Mouse (Mus musculus): ENCODE results near the gene Bbs7. TPM values are rescaled to one million over a fixed set of nuclear protein-coding genes. Genes with fewer than 3 reads are reported as not detected.
A peak's percentile ranks its signal among the peaks of the same experiment; 100 is the strongest.

Bbs7 gene
- polyA plus RNA-seq, 1 experiment: 2.4 TPM

- DNase-seq: no peak
- H3K4me1 ChIP-seq (replicated peaks; ENCODE audit: control insufficient read depth, insufficient read depth, low read length): no peaks in the 10 kb centered on the region
- H3K27me3 ChIP-seq (ENCODE audit: control insufficient read depth, insufficient read depth, low read length): no peaks in the 10 kb centered on the region
- no peak for TF ChIP-seq CTCF (IDR thresholded peaks at IDR 0.05; ENCODE audit: borderline replicate concordance, control insufficient read depth, extremely low read depth, insufficient read depth, low read length, poor library complexity)
- no peak for TF ChIP-seq POLR2A (IDR thresholded peaks at IDR 0.05; ENCODE audit: control insufficient read depth, extremely low read depth, insufficient read depth, low read length, poor library complexity)
- H3K36me3 ChIP-seq (ENCODE audit: control insufficient read depth, insufficient read depth, low read length): no peaks in the 10 kb centered on the region
- no peak overlapping the region for H3K4me3 ChIP-seq (ENCODE audit: control insufficient read depth, insufficient read depth, low read length)
- H3K27ac ChIP-seq (ENCODE audit: control insufficient read depth, insufficient read depth, low read length): no peak overlapping the region
- WGBS: 93% methylated on average over 4 of the region's 4 CpGs
Observed at GRCm38 (mm10) chr3:36537701-36538470, 75.4 kb downstream of the Bbs7 start.

- no peak for DNase-seq
- Histone ChIP-seq H3K4me1 (replicated peaks; ENCODE audit: control insufficient read depth, insufficient read depth, low read length) (no peaks in the 10 kb centered on the region), H3K4me3 (ENCODE audit: control insufficient read depth, insufficient read depth, low read length) (no peak overlapping the region), H3K27ac (ENCODE audit: control insufficient read depth, insufficient read depth, low read length) (no peak overlapping the region), H3K27me3 (ENCODE audit: control insufficient read depth, insufficient read depth, low read length) (no peaks in the 10 kb centered on the region), H3K36me3 (ENCODE audit: control insufficient read depth, insufficient read depth, low read length) (no peaks in the 10 kb centered on the region)
- TF ChIP-seq POLR2A (IDR thresholded peaks at IDR 0.05; ENCODE audit: control insufficient read depth, extremely low read depth, insufficient read depth, low read length, poor library complexity) (no peak), CTCF (IDR thresholded peaks at IDR 0.05; ENCODE audit: borderline replicate concordance, control insufficient read depth, extremely low read depth, insufficient read depth, low read length, poor library complexity) (no peak)
- 80% methylated on average over 12 of the region's 12 CpGs for WGBS
Observed at GRCm38 (mm10) chr3:36536041-36536440, 77.2 kb downstream of the Bbs7 start.

- DNase-seq: no peak
- Histone ChIP-seq H3K27me3 (ENCODE audit: control insufficient read depth, insufficient read depth, low read length) (no peaks in the 10 kb centered on the region; the same call in 1 of the 2 replicates), H3K4me3 (ENCODE audit: control insufficient read depth, insufficient read depth, low read length) (no peak overlapping the region), H3K36me3 (ENCODE audit: control insufficient read depth, insufficient read depth, low read length) (no peaks in the 10 kb centered on the region), H3K27ac (ENCODE audit: control insufficient read depth, insufficient read depth, low read length) (no peak overlapping the region), H3K4me1 (replicated peaks; ENCODE audit: control insufficient read depth, insufficient read depth, low read length) (no peaks in the 10 kb centered on the region)
- TF ChIP-seq POLR2A (IDR thresholded peaks at IDR 0.05; ENCODE audit: control insufficient read depth, extremely low read depth, insufficient read depth, low read length, poor library complexity): no peak
- 7% methylated on average over 1 of the region's 1 CpGs for WGBS
Observed at GRCm38 (mm10) chr3:36533201-36533672, 80.0 kb downstream of the Bbs7 start.

GRCm38 (mm10) chr3:36532738-36533137 is 80.5 kb downstream of the Bbs7 start:
- no peak overlapping the region for H3K4me3 ChIP-seq (ENCODE audit: control insufficient read depth, insufficient read depth, low read length)
- WGBS: 74% methylated on average over 7 of the region's 7 CpGs
- H3K27ac ChIP-seq (ENCODE audit: control insufficient read depth, insufficient read depth, low read length): no peak overlapping the region
- TF ChIP-seq CTCF (IDR thresholded peaks at IDR 0.05; ENCODE audit: borderline replicate concordance, control insufficient read depth, extremely low read depth, insufficient read depth, low read length, poor library complexity): no peak
- no peak for TF ChIP-seq POLR2A (IDR thresholded peaks at IDR 0.05; ENCODE audit: control insufficient read depth, extremely low read depth, insufficient read depth, low read length, poor library complexity)
- no peak for DNase-seq
- H3K36me3 ChIP-seq (ENCODE audit: control insufficient read depth, insufficient read depth, low read length): no peaks in the 10 kb centered on the region
- H3K27me3 ChIP-seq (ENCODE audit: control insufficient read depth, insufficient read depth, low read length): no peaks in the 10 kb centered on the region; the same call in 1 of the 2 replicates
- H3K4me1 ChIP-seq (replicated peaks; ENCODE audit: control insufficient read depth, insufficient read depth, low read length): no peaks in the 10 kb centered on the region

- 5% methylated on average over 18 of the region's 18 CpGs for WGBS
- Histone ChIP-seq H3K4me3 (ENCODE audit: control insufficient read depth, insufficient read depth, low read length) (0 out of 2 replicates have a peak overlapping the region, but pooled peaks have one; percentile 4), H3K4me1 (replicated peaks; ENCODE audit: control insufficient read depth, insufficient read depth, low read length) (no peaks in the 10 kb centered on the region), H3K36me3 (ENCODE audit: control insufficient read depth, insufficient read depth, low read length) (no peaks in the 10 kb centered on the region), H3K27ac (ENCODE audit: control insufficient read depth, insufficient read depth, low read length) (no peak overlapping the region), H3K27me3 (ENCODE audit: control insufficient read depth, insufficient read depth, low read length) (no peaks in the 10 kb centered on the region; the same call in 1 of the 2 replicates)
- DNase-seq: no peak
- TF ChIP-seq CTCF (IDR thresholded peaks at IDR 0.05; ENCODE audit: borderline replicate concordance, control insufficient read depth, extremely low read depth, insufficient read depth, low read length, poor library complexity) (no peak), POLR2A (IDR thresholded peaks at IDR 0.05; ENCODE audit: control insufficient read depth, extremely low read depth, insufficient read depth, low read length, poor library complexity) (no peak)
Observed at GRCm38 (mm10) chr3:36531979-36532542, 81.2 kb downstream of the Bbs7 start.

GRCm38 (mm10) chr3:36531242-36531641 is 82.0 kb downstream of the Bbs7 start:
- WGBS: 92% methylated on average over 2 of the region's 2 CpGs
- H3K27ac ChIP-seq (ENCODE audit: control insufficient read depth, insufficient read depth, low read length): no peak overlapping the region

More at GRCm38 (mm10) chr3:36531242-36531641, 82.0 kb downstream of the Bbs7 start:
- DNase-seq: no peak
- H3K27me3 ChIP-seq (ENCODE audit: control insufficient read depth, insufficient read depth, low read length): no peaks in the 10 kb centered on the region; the same call in 1 of the 2 replicates
- H3K4me3 ChIP-seq (ENCODE audit: control insufficient read depth, insufficient read depth, low read length): no peak overlapping the region
- H3K36me3 ChIP-seq (ENCODE audit: control insufficient read depth, insufficient read depth, low read length): no peaks in the 10 kb centered on the region
- TF ChIP-seq POLR2A (IDR thresholded peaks at IDR 0.05; ENCODE audit: control insufficient read depth, extremely low read depth, insufficient read depth, low read length, poor library complexity) (no peak), CTCF (IDR thresholded peaks at IDR 0.05; ENCODE audit: borderline replicate concordance, control insufficient read depth, extremely low read depth, insufficient read depth, low read length, poor library complexity) (no peak)
- no peaks in the 10 kb centered on the region for H3K4me1 ChIP-seq (replicated peaks; ENCODE audit: control insufficient read depth, insufficient read depth, low read length)
